Mouse (Mus musculus) G1E (cell line): Measurements from ENCODE around the gene Hmga1b. TPM values are rescaled to one million over a fixed set of nuclear protein-coding genes. Genes with fewer than 3 reads are reported as not detected.
"Not testable (repeated sequence)": the region's sequence is repeated elsewhere in the genome, so short reads cannot be mapped to it uniquely, and the experiment has no call there.

Experiments used
- ATAC-seq: 2 replicates; pipeline ENCODE4 v1.8.0; 2016; ENCODE audit warnings: mild to moderate bottlenecking; ENCODE audit not compliant: insufficient number of reproducible peaks, poor library complexity, low FRiP score, severe bottlenecking; ENCODE audit errors: extremely low read depth
- DNase-seq: peaks from one replicate; pipeline ENCODE4 v3.0.0; 2012; ENCODE audit warnings: low spot score
- H3K27me3 ChIP-seq: 2 replicates; pipeline ENCODE4 v1.6.1; 2012; ENCODE audit warnings: mild to moderate bottlenecking, low read length, inconsistent platforms; ENCODE audit not compliant: insufficient read depth
- H3K36me3 ChIP-seq: replicated peaks from 2 replicates; pipeline ENCODE3; 2012; ENCODE audit warnings: mild to moderate bottlenecking, inconsistent platforms
- H3K4me1 ChIP-seq: 2 replicates; pipeline ENCODE4 v1.6.1; 2012; ENCODE audit warnings: low read depth, low read length, inconsistent platforms, mixed read lengths; ENCODE audit not compliant: insufficient read depth
- H3K4me3 ChIP-seq: 2 replicates; pipeline ENCODE4 v1.5.1; 2012; ENCODE audit warnings: low read depth, mild to moderate bottlenecking, inconsistent platforms, low read length, moderate library complexity, mixed read lengths
- H3K9me3 ChIP-seq: replicated peaks from 2 replicates; pipeline ENCODE4 v1.6.1; 2012; ENCODE audit warnings: inconsistent platforms
- CTCF ChIP-seq: IDR thresholded peaks from 2 replicates; pipeline ENCODE4 v1.5.1; 2012; ENCODE audit warnings: low read depth, low read length, inconsistent platforms, mixed read lengths
- GATA1 ChIP-seq: IDR thresholded peaks from 2 replicates; pipeline ENCODE4 v1.6.1; 2012; ENCODE audit warnings: borderline replicate concordance, low read length, inconsistent platforms, mixed read lengths
- GATA2 ChIP-seq: IDR thresholded peaks from 2 replicates; pipeline ENCODE4 v1.6.1; 2012; ENCODE audit warnings: low read depth, low read length, inconsistent platforms, borderline replicate concordance
- POLR2AphosphoS5 ChIP-seq: IDR thresholded peaks from 2 replicates; pipeline ENCODE4 v1.6.1; 2012; ENCODE audit warnings: low read depth, low read length, inconsistent platforms; ENCODE audit not compliant: insufficient replicate concordance
- TAL1 ChIP-seq: conservative IDR thresholded peaks from 2 replicates; pipeline ENCODE4 v1.6.1; 2012; ENCODE audit warnings: low read depth, low read length, inconsistent platforms, mixed read lengths
- polyA plus RNA-seq: library from polyadenylated mRNA; stranded (reverse); fragments of >175 nt; gene quantifications from 2 replicates; pipeline ENCODE4 v1.2.3, GENCODE M21; 2012
- total RNA-seq, 2 experiments: library from RNA; stranded (forward) in 1 of 2; stranded (reverse) in 1 of 2; fragments of 200-1000 nt in 1 of 2; fragments of >200 nt in 1 of 2; fragmentation: Nextera tagmentation in 1 of 2; gene quantifications; 2 replicates each; pipeline ENCODE4 v1.2.3; 2014 to 2017

Hmga1b gene
- total and polyA plus RNA-seq, 3 experiments = 114 to 2,501 (median 568) TPM

DNA sequence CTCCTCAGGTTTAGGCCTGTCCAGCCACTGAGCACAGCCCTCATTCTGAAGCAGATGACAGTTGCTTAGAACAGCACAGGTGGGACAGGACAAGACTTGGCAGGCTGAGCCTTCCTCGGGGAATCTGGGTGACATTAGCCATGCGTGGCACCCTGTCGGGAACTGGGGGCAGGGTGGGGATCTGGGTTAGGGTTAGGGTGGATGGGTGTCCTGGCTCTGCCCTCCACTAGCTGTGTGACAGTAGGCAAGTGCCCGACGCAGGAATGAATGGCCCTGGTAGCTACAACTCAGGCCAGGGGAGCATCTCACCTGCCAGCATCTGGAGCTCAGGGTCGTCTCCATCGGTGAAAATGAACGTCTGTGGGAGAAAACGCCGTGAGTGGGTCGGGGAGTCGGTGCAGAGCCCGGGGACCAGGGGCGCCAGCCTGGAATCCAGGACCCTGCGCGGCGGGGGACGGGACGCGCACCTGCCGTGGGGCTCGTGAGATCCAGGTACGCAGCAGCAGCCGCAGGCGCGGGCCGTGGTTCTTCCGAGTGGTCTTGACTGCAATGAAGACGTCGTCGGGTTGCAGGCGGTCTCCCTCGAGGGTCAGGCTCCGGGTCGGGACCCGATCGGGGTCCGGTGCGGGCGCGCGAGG, 21.0 kb downstream of the Hmga1b start:
- peaks cover 79% of the 10 kb centered on the region for H3K36me3 ChIP-seq
- peaks cover 50% of the 10 kb centered on the region for H3K4me1 ChIP-seq
- H3K4me3 ChIP-seq = peak overlapping the region; percentile 98
- no peaks in the 10 kb centered on the region for H3K9me3 ChIP-seq
- DNase-seq = no peak
- ATAC-seq = no peak
- TF ChIP-seq GATA1 (no peak), TAL1 (no peak), GATA2 (no peak), CTCF (no peak), POLR2AphosphoS5 (no peak)
- no peaks in the 10 kb centered on the region for H3K27me3 ChIP-seq

- TF ChIP-seq POLR2AphosphoS5 = no peak
- TF ChIP-seq CTCF = no peak
- no peak for TF ChIP-seq GATA1
- TF ChIP-seq GATA2 = no peak
- TF ChIP-seq TAL1 = no peak
- no peaks in the 10 kb centered on the region for H3K27me3 ChIP-seq
- peak; percentile 41 for ATAC-seq
- H3K36me3 ChIP-seq = peaks cover 80% of the 10 kb centered on the region
- DNase-seq = peak; percentile 96
- H3K9me3 ChIP-seq = no peaks in the 10 kb centered on the region
- H3K4me1 ChIP-seq = peaks cover 53% of the 10 kb centered on the region
- peak within 1 kb of the TSS; percentile 98 for H3K4me3 ChIP-seq
Measured at GRCm38 (mm10) chr11:120784064-120784791, 21.6 kb downstream of the Hmga1b start, which contains the start of the genes Rfng and Gps1. TSS of gene Rfng (minus strand) at chr11:120784207. TSS of gene Gps1 (plus strand) at chr11:120784272.

DNA sequence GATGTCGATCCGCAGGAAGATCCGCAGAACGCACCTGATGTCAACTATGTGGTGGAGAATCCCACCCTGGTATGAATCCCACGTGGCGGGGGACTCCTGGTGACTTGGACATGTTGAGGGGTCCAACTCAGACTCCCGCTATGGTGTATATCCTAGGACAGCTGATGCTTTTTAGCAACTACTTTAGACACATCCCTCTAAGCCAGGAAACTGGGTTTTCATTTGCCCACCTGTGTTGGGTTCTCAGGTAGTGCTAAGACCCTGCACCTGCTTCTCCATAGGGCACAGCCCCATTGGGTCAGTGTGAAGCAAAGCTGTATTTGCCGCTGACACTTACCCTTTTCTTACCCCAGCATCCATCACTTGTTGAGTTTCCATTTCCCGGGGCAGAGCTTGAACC, 22.6 kb downstream of the Hmga1b start:
- DNase-seq = peak; percentile 14

GRCm38 (mm10) chr11:120788460-120788859, 25.9 kb downstream of the Hmga1b start:
- not testable (repeated sequence) for ATAC-seq, H3K9me3 ChIP-seq, H3K27me3 ChIP-seq, DNase-seq, H3K4me3 ChIP-seq
- peaks cover 73% of the 10 kb centered on the region for H3K4me1 ChIP-seq
- H3K36me3 ChIP-seq = peaks cover 85% of the 10 kb centered on the region

More for the DNA sequence above, 22.6 kb downstream of the Hmga1b start:
- Histone ChIP-seq H3K4me3 (peak overlapping the region; percentile 98), H3K4me1 (peaks cover 60% of the 10 kb centered on the region), H3K36me3 (peaks cover 82% of the 10 kb centered on the region), H3K27me3 (no peaks in the 10 kb centered on the region), H3K9me3 (no peaks in the 10 kb centered on the region)
- no peak for TF ChIP-seq TAL1
- TF ChIP-seq GATA1 = no peak
- no peak for TF ChIP-seq GATA2
- no peak for TF ChIP-seq POLR2AphosphoS5
- no peak for TF ChIP-seq CTCF
- no peak for ATAC-seq

DNA sequence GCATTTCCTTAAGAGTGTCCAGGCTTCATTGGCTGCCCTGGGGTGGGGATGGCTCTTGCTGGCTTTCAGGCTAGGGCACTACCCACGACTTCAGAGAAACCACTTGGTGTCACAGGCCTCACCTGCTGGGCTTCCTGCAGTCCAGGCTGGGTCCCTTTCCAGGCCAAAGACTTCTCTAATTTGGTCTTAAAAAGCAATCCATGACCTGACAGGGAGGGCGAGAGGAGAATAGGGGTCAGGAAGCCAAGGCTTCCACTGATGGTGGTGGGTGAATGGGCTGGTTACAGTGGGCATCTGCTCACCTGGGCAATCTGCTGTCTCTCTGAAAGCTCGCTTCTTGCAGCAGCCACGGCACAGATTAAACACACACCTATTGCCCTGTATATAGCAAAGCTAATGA, 26.8 kb downstream of the Hmga1b start:
- Histone ChIP-seq H3K4me1 (peaks cover 78% of the 10 kb centered on the region), H3K4me3 (no peak overlapping the region), H3K9me3 (no peaks in the 10 kb centered on the region), H3K27me3 (no peaks in the 10 kb centered on the region), H3K36me3 (peaks cover 94% of the 10 kb centered on the region)
- DNase-seq (no peak), ATAC-seq (no peak)
- no peak for TF ChIP-seq GATA2
- no peak for TF ChIP-seq CTCF
- 0 out of 2 replicates have a peak, but pooled peaks have one; percentile 49 for TF ChIP-seq POLR2AphosphoS5
- TF ChIP-seq GATA1 = no peak

DNA sequence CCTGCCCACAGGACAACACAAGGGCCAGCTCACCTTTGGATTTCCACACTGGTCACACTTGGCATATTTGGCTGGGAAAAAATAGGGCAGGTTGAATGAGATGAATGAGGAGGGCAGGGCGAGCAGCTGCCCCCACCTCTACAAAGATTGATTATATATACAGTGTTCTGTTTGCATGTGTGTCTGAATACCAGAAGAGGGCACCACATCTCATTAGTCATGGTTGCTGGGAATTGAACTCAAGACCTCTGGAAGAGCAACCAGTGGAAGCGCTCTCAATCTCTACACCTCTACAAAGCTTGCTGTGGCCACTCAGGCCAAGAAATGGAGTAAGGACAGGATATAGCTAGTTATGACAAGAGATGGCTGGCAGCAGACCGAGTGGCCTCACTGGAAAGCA, 27.2 kb downstream of the Hmga1b start:
- TF ChIP-seq CTCF (no peak), GATA1 (no peak), POLR2AphosphoS5 (no peak), TAL1 (no peak), GATA2 (no peak)
- ATAC-seq = no peak

More for the DNA sequence above, 27.2 kb downstream of the Hmga1b start:
- peaks cover 98% of the 10 kb centered on the region for H3K36me3 ChIP-seq
- H3K27me3 ChIP-seq = no peaks in the 10 kb centered on the region
- H3K4me1 ChIP-seq = peaks cover 82% of the 10 kb centered on the region
- H3K9me3 ChIP-seq = no peaks in the 10 kb centered on the region
- H3K4me3 ChIP-seq = no peak overlapping the region
- no peak for DNase-seq
